Mouse (Mus musculus) forebrain, embryonic 10.5 days (tissue): ENCODE data around the gene 3110070M22Rik. TPM values are rescaled to one million over a fixed set of nuclear protein-coding genes. Genes with fewer than 3 reads are reported as not detected.
"Not testable (repeated sequence)": the region's sequence is repeated elsewhere in the genome, so short reads cannot be mapped to it uniquely, and the experiment has no call there.

ENCODE experiments used
- DNase-seq: peaks from one replicate; pipeline ENCODE4 v3.0.0-alpha.2; 2017; ENCODE audit warnings: low spot score; ENCODE audit errors: extremely low spot score
- H3K27ac ChIP-seq: fragments of 300-500 bp; sonication (generic); 2 replicates; pipeline ENCODE4 v1.5.1; 2016; ENCODE audit warnings: mild to moderate bottlenecking
- H3K27me3 ChIP-seq: fragments of 300-500 bp; sonication (generic); 2 replicates; pipeline ENCODE4 v1.6.1; 2016; ENCODE audit warnings: mild to moderate bottlenecking; ENCODE audit not compliant: poor library complexity, severe bottlenecking
- H3K36me3 ChIP-seq: fragments of 300-500 bp; sonication (generic); replicated peaks from 2 replicates; pipeline ENCODE4 v1.6.1; 2016; ENCODE audit warnings: mild to moderate bottlenecking, moderate library complexity
- H3K4me1 ChIP-seq: fragments of 300-500 bp; sonication (generic); 2 replicates; pipeline ENCODE4 v1.6.1; 2016
- H3K4me3 ChIP-seq: fragments of 300-500 bp; sonication (generic); 2 replicates; pipeline ENCODE4 v1.5.1; 2016; ENCODE audit warnings: mild to moderate bottlenecking, moderate library complexity
- H3K9me3 ChIP-seq: fragments of 300-500 bp; sonication (generic); 2 replicates; pipeline ENCODE4 v1.6.1; 2016; ENCODE audit warnings: mild to moderate bottlenecking, moderate library complexity
- WGBS: fragments of 180-500 bp; shearing (Covaris S2); methylation state at CpG from one replicate; pipeline ENCODE4 v1.1.7; 2016; 5-methylcytosine and 5-hydroxymethylcytosine counted together
- polyA plus RNA-seq: library from polyadenylated mRNA; unstranded; fragments of >200 nt; fragmentation: Nextera tagmentation; extraction: Ambion mirVana; gene quantifications from 2 replicates; pipeline ENCODE4 v1.2.1, GENCODE M21; 2016

Gene 3110070M22Rik
- polyA plus RNA-seq, result 1.3 and 1.7 TPM in 2 replicates

DNA sequence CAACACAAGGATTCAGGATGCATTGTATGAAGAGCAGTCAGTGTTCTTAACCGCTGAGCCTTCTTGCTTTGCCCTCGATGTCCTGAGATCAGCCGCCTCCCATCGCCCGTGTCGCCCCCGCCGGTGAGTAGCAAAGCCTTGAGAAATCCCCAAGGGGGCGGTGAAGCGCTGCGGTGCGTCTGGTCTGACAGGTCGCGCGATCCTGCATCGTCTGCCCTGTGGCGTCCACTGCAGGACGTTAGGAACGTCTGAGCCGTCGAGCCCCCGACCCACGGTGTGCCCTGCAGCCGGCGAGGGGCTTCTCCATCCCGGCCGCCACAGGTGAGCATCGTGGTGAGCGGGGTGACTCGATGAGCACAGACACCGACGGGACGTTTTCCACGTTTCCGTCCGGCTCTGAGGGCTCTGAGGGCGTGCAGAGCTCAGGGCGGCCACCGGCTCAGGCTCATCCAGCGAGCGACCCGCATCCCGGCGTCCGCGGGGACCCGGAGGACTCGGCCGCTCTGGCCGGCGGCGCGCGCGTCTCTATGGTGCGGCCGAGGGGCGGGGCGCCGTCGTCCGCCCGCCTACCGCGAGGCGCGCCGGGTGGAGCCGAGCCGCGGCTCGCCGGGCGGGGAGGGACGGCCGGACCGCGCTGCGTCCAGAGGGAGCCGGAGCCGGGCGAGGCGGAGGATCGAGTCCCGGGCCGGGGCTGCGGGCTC is at the start of gene 3110070M22Rik, which contains the start of gene Tmem267:
Gene 3110070M22Rik (minus strand): TSS at position 504 of the 701 bp plus-strand sequence.
Gene Tmem267 (plus strand): TSS at position 160 of the 701 bp plus-strand sequence.
- Histone ChIP-seq H3K27me3 (no peaks in the 10 kb centered on the region), H3K9me3 (peaks cover 24% of the 10 kb centered on the region), H3K27ac (no peak within 1 kb of the TSS; the same call in 1 of the 2 replicates), H3K4me1 (no peaks in the 10 kb centered on the region), H3K36me3 (peaks cover 41% of the 10 kb centered on the region), H3K4me3 (no peak within 1 kb of the TSS)
- 79% methylated on average over 87 of the region's 87 CpGs for WGBS
- peak; percentile 61 for DNase-seq

DNA sequence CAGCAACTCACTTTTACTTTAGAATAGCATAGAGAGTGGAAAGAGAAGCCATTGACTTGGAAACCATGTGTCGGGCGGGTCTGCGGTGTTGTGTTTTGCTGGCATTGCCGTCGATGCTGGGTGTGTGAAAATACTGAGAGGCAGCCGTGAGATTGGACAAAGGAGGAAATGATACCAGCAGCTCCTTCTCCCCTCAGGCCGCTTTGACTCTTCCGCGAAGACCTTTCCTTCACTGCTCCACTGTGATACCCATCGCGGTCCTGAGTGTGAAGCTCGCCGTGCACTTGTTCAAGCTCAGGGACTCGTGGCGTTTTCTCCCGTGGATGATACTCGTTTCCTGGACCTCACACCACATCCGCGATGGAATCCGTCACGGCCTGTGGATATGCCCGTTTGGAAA is 6.8 kb upstream of the 3110070M22Rik start:
- H3K4me3 ChIP-seq, H3K4me1 ChIP-seq, H3K36me3 ChIP-seq, DNase-seq, H3K27me3 ChIP-seq, H3K27ac ChIP-seq: not testable (repeated sequence)
- H3K9me3 ChIP-seq, result peaks cover 27% of the 10 kb centered on the region
- 95% methylated on average over 13 of the region's 22 CpGs for WGBS

DNA sequence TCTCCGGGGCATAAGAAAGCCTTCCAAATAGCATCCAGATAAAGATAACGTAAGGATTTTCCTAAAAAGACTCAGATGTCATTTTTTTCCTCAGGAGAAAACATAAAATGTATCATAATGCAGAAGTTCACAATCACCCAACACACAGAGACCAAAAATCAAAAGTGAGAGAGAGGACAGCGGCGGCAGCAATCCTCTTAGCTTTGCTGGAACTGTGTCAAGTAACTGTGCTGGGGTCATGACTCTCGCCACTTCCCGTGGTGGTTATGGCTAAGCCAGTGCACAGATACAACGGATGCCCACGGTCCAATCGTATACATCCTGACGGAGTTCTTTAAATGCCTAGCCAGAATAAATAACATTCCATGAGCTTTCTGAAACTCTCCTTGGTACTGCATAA is 3.9 kb upstream of the 3110070M22Rik start:
- H3K27ac ChIP-seq, H3K4me3 ChIP-seq, H3K4me1 ChIP-seq, DNase-seq, H3K36me3 ChIP-seq, H3K27me3 ChIP-seq: not testable (repeated sequence)
- WGBS, result 93% methylated on average over 10 of the region's 10 CpGs
- peaks cover 31% of the 10 kb centered on the region for H3K9me3 ChIP-seq

DNA sequence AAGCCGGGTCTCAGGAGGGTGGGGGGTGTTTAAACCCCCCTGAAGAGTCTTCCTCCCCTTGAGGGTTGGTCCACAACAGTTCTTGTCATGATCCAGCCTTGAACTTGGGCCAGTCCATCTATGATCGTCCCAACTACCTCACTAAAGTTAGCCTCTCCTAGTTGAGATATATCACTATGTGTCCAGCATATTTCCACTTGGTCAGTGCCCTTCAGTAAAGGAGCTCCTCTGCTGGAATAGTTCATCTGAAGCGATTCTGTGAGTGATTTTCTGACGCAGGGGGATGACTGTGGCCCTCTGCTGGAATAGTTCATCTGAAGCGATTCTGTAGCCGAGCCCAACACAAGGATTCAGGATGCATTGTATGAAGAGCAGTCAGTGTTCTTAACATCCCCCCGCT is 829 bp downstream of the 3110070M22Rik start:
- Histone ChIP-seq H3K27ac (no peak overlapping the region), H3K36me3 (peaks cover 48% of the 10 kb centered on the region), H3K9me3 (peaks cover 24% of the 10 kb centered on the region), H3K4me3 (no peak overlapping the region), H3K27me3 (no peaks in the 10 kb centered on the region), H3K4me1 (no peaks in the 10 kb centered on the region)
- 59% methylated on average over 7 of the region's 7 CpGs for WGBS
- DNase-seq, result no peak

DNA sequence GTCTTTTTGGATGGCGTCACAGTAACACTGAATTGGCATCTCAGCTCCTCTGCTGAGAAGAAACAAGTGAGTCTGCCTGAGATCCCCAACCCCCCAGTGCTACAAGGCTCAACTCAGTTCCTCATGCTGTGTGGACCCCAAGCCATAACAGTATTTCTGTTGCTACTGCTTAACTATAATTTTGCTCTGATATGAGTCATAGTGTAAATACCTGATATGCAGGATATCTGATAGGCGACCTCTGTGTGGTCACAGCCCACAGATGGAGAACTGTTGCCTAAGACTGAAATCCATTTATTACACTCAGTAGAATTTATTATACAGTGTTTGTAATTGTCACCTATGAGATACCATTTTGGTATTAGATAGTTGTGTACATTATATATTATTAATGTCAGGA is 10.4 kb downstream of the 3110070M22Rik start:
- Histone ChIP-seq H3K27me3 (no peaks in the 10 kb centered on the region), H3K4me1 (no peaks in the 10 kb centered on the region), H3K9me3 (no peaks in the 10 kb centered on the region), H3K4me3 (no peak overlapping the region), H3K27ac (no peak overlapping the region), H3K36me3 (peaks cover 97% of the 10 kb centered on the region)
- DNase-seq, result no peak
- 96% methylated on average over 2 of the region's 2 CpGs for WGBS

- Histone ChIP-seq H3K27me3 (no peaks in the 10 kb centered on the region), H3K4me3 (no peak overlapping the region), H3K27ac (no peak overlapping the region), H3K9me3 (no peaks in the 10 kb centered on the region), H3K36me3 (peaks cover 97% of the 10 kb centered on the region), H3K4me1 (no peaks in the 10 kb centered on the region)
- WGBS, result 93% methylated on average over 9 of the region's 9 CpGs
- DNase-seq, result no peak
Measured at GRCm38 (mm10) chr13:119476631-119477030, 11.6 kb downstream of the 3110070M22Rik start.

- H3K9me3 ChIP-seq, result no peaks in the 10 kb centered on the region
- peaks cover 41% of the 10 kb centered on the region for H3K36me3 ChIP-seq
- peaks cover 15% of the 10 kb centered on the region for H3K4me1 ChIP-seq
- H3K27me3 ChIP-seq, result no peaks in the 10 kb centered on the region
- DNase-seq, result peak; percentile 88
- WGBS, result 7% methylated on average over 57 of the region's 57 CpGs
- H3K27ac ChIP-seq, result peak within 1 kb of the TSS; percentile 85
- H3K4me3 ChIP-seq, result peak within 1 kb of the TSS; percentile 68
Measured at GRCm38 (mm10) chr13:119462596-119463560, 25.3 kb downstream of the 3110070M22Rik start, which contains the start of gene 4833420G17Rik. Gene 4833420G17Rik (plus strand): TSS chr13:119462768.

DNA sequence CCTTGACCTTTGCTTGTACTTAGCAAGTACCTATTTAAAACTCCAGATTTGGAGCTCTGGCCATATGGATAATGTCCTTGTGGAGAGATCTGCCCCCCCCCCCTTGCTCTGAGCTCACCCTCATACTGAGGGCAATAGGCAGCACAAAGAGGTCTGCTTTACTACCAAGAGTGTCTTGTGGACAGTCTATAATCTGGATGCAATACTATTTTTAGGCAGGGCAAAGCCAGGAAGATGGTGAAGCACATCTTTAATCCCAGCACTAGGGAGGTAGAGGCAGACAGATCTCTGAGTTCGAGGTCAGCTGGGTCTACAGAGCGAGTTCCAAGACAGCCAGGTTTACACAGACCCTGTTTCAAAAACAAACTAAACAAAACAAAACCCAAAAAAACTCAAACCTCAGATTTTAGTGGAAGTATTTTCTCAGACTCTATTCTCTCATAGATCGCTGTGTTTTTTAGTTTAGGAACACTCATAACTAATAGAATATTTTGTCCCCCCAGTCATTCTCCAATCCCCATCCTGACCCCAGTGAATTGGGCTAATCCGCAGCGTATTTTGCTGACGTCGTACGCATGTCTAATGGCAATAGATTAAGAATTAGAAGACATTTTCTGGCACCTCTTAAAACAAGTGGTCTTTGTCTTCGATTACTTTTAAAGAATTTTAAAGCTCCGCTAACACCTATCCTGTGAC is 26.1 kb downstream of the 3110070M22Rik start:
- WGBS, result 4% methylated on average over 10 of the region's 10 CpGs
- H3K27me3 ChIP-seq, result no peaks in the 10 kb centered on the region
- no peak for DNase-seq

GRCm38 (mm10) chr13:119456342-119456741 is 31.8 kb downstream of the 3110070M22Rik start:
- H3K4me1 ChIP-seq, result no peaks in the 10 kb centered on the region
- H3K27ac ChIP-seq, result no peak overlapping the region
- no peak for DNase-seq
- no peaks in the 10 kb centered on the region for H3K9me3 ChIP-seq
- H3K27me3 ChIP-seq, result no peaks in the 10 kb centered on the region
- WGBS, result 95% methylated on average over 7 of the region's 7 CpGs
- H3K36me3 ChIP-seq, result peaks cover 76% of the 10 kb centered on the region
- H3K4me3 ChIP-seq, result no peak overlapping the region

More for the DNA sequence above, 26.1 kb downstream of the 3110070M22Rik start:
- Histone ChIP-seq H3K4me1 (peaks cover 15% of the 10 kb centered on the region), H3K36me3 (peaks cover 40% of the 10 kb centered on the region), H3K4me3 (peak overlapping the region; percentile 68), H3K9me3 (no peaks in the 10 kb centered on the region), H3K27ac (peak overlapping the region; percentile 85)

DNA sequence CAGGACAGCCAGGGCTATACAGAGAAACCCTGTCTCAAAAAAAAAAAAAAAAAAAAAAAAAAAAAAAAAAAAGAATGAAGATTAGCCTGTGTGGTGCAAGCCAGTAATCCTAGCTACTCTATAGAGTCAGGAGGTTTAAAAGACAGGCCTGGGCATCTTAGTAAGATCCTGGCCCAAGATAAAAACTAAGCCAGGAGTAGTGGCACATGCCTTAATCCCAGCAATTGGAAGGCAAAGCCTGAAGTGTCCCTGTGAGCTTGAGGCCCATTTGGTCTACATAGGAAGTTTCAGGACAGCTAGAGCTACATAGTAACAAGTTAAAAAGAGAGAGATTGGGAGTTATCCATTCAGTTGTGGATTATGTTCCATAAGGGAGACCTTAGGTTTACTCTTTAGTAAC is 33.1 kb downstream of the 3110070M22Rik start:
- peaks cover 89% of the 10 kb centered on the region for H3K36me3 ChIP-seq
- H3K27me3 ChIP-seq, result no peaks in the 10 kb centered on the region
- no peak overlapping the region for H3K4me3 ChIP-seq
- no peaks in the 10 kb centered on the region for H3K9me3 ChIP-seq
- no peak for DNase-seq
- no peaks in the 10 kb centered on the region for H3K4me1 ChIP-seq
- H3K27ac ChIP-seq, result no peak overlapping the region

GRCm38 (mm10) chr13:119453563-119453962 is 34.6 kb downstream of the 3110070M22Rik start:
- H3K9me3 ChIP-seq, result no peaks in the 10 kb centered on the region
- DNase-seq, result no peak
- H3K4me3 ChIP-seq, result no peak overlapping the region
- H3K27me3 ChIP-seq, result no peaks in the 10 kb centered on the region
- WGBS, result 93% methylated on average over 4 of the region's 4 CpGs
- peaks cover 94% of the 10 kb centered on the region for H3K36me3 ChIP-seq
- no peaks in the 10 kb centered on the region for H3K4me1 ChIP-seq
- no peak overlapping the region for H3K27ac ChIP-seq

DNA sequence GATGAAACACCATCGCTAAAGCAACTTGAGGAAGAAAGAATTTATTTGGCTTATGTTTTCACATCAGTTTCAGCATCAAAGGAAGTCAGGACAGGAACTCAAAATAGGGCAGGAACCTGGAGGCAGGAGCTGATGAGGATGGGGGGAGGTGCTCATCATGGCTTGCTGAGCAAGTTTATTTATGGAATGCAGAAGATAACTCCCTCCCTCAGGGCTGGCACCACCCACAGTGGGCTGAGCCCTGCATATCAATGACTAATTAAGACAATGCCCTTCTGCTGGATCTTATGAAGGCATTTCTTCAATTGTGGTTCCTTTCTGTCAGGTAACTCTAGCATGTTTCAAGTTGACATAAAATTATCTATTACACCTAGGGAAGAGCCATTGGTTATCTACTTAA is 45.9 kb downstream of the 3110070M22Rik start:
- no peaks in the 10 kb centered on the region for H3K4me1 ChIP-seq
- DNase-seq, result no peak
- H3K9me3 ChIP-seq, result no peaks in the 10 kb centered on the region
- peaks cover 99% of the 10 kb centered on the region for H3K36me3 ChIP-seq
- H3K27ac ChIP-seq, result no peak overlapping the region
- WGBS, result 94% methylated on average over 1 of the region's 1 CpGs
- no peak overlapping the region for H3K4me3 ChIP-seq
- no peaks in the 10 kb centered on the region for H3K27me3 ChIP-seq
